Comparison of ENCODE assay signal across 9 mouse cellular contexts in genomic region chr9:65603401-65604102, GRCm38 (mm10). TPM values are rescaled to one million over a fixed set of nuclear protein-coding genes. Genes with fewer than 3 reads are reported as not detected.
A peak's percentile ranks its signal among the peaks of the same experiment; 100 is the strongest.
DNase-seq lines count a peak whose midpoint lies in the region; ATAC-seq and TF ChIP-seq lines count a peak whose summit lies in the region.
"Had no signal": no experiment of that assay in that cellular context is flagged by ENCODE, and none has a peak within 500 bp of the region (broad histone marks: within the 10 kb centered on the region; RNA-seq: fewer than 3 reads in every experiment).

No protein-coding gene starts in this region.

- H3K4me1 ChIP-seq in intestine, postnatal 0 days (replicated peaks; ENCODE audit: control insufficient read depth, insufficient read depth, low read length) = no peaks in the 10 kb centered on the region
- no peaks in the 10 kb centered on the region for H3K4me1 ChIP-seq in intestine, embryonic 16.5 days (ENCODE audit: control insufficient read depth, insufficient read depth, low read length)
- H3K4me1 ChIP-seq in CH12.LX (ENCODE audit: control insufficient read depth in 1 of 2, insufficient read depth in 2 of 2) = no peaks in the 10 kb centered on the region
- 0 out of 2 replicates have a peak, but pooled peaks cover 3% of the 10 kb centered on the region for H3K4me1 ChIP-seq in forebrain, embryonic 16.5 days (replicated peaks; ENCODE audit: control insufficient read depth, insufficient read depth, low read length)

- H3K9me3 ChIP-seq in intestine, postnatal 0 days (ENCODE audit: control insufficient read depth) = no peaks in the 10 kb centered on the region
- no peaks in the 10 kb centered on the region for H3K9me3 ChIP-seq in intestine, embryonic 16.5 days (ENCODE audit: control insufficient read depth, low read length)
- H3K9me3 ChIP-seq in CH12.LX (replicated peaks; ENCODE audit: low read length) = no peaks in the 10 kb centered on the region
- no peaks in the 10 kb centered on the region for H3K9me3 ChIP-seq in forebrain, embryonic 16.5 days (ENCODE audit: control insufficient read depth, low read length)
- H3K9me3 ChIP-seq: neural tube, embryonic 15.5 days had no signal

- H3K9ac ChIP-seq in intestine, postnatal 0 days (ENCODE audit: low read depth, low read length) = no peak overlapping the region
- H3K9ac ChIP-seq in intestine, embryonic 16.5 days (ENCODE audit: low read depth, low read length) = no peak overlapping the region
- no peak overlapping the region for H3K9ac ChIP-seq in CH12.LX (ENCODE audit: insufficient read depth, low read depth)
- H3K9ac ChIP-seq in forebrain, embryonic 16.5 days (replicated peaks; ENCODE audit: low read depth, low read length) = no peak overlapping the region
- H3K9ac ChIP-seq: neural tube, embryonic 15.5 days had no signal

- no peak overlapping the region for H3K4me3 ChIP-seq in intestine, postnatal 0 days (ENCODE audit: low read depth, low read length)
- H3K4me3 ChIP-seq in intestine, embryonic 16.5 days (ENCODE audit: low read length) = no peak overlapping the region
- H3K4me3 ChIP-seq in CH12.LX (replicated peaks in 1 of 3; ENCODE audit: low read depth in 2 of 3, low read length in 2 of 3, poor library complexity in 1 of 3) = no peak overlapping the region
- no peak overlapping the region for H3K4me3 ChIP-seq in forebrain, embryonic 16.5 days (replicated peaks; ENCODE audit: low read length)
- H3K4me3 ChIP-seq: neural tube, embryonic 15.5 days had no signal

- H3K4me2 ChIP-seq in intestine, postnatal 0 days (replicated peaks; ENCODE audit: low read depth) = no peak overlapping the region
- H3K4me2 ChIP-seq in intestine, embryonic 16.5 days (ENCODE audit: low read depth, low read length) = no peak overlapping the region
- H3K4me2 ChIP-seq in CH12.LX (ENCODE audit: insufficient read depth, low read depth, poor library complexity, severe bottlenecking) = no peak overlapping the region
- no peak overlapping the region for H3K4me2 ChIP-seq in forebrain, embryonic 16.5 days (ENCODE audit: low read length)
- H3K4me2 ChIP-seq: neural tube, embryonic 15.5 days had no signal

- no peak for TF ChIP-seq EP300 in CH12.LX (IDR thresholded peaks at IDR 0.05; ENCODE audit: low read length)

- DNase-seq in 3T3-L1 (ENCODE audit: low read depth, low spot score) (peak; percentile 43), CH12.LX (ENCODE audit: extremely low read depth) (peak; percentile 31)
- DNase-seq in neural tube, embryonic 10.5 days (ENCODE audit: extremely low spot score, low spot score) = no peak
- no peak for DNase-seq in layer of hippocampus, adult 11-12 months (ENCODE audit: low spot score)

- TF ChIP-seq CTCF in intestine, postnatal 0 days (IDR thresholded peaks at IDR 0.05; ENCODE audit: low read depth) = peak; percentile 63
- TF ChIP-seq CTCF in CH12.LX (conservative IDR thresholded peaks at IDR 0.05 in 1 of 2, IDR thresholded peaks at IDR 0.05 in 1 of 2; ENCODE audit: low read depth in 2 of 2, low read length in 2 of 2) = peak; percentile 68 to 72

- no peaks in the 10 kb centered on the region for H3K36me3 ChIP-seq in intestine, postnatal 0 days (ENCODE audit: control insufficient read depth, insufficient read depth)
- no peaks in the 10 kb centered on the region for H3K36me3 ChIP-seq in intestine, embryonic 16.5 days (ENCODE audit: control insufficient read depth, insufficient read depth, low read length)
- H3K36me3 ChIP-seq in CH12.LX (replicated peaks in 1 of 2; ENCODE audit: control insufficient read depth in 1 of 2, insufficient read depth in 1 of 2, low read length in 1 of 2) = no peaks in the 10 kb centered on the region
- H3K36me3 ChIP-seq in forebrain, embryonic 16.5 days (ENCODE audit: control insufficient read depth, insufficient read depth) = no peaks in the 10 kb centered on the region
- H3K36me3 ChIP-seq: neural tube, embryonic 15.5 days had no signal

- no peaks in the 10 kb centered on the region for H3K27me3 ChIP-seq in intestine, postnatal 0 days (replicated peaks; ENCODE audit: control insufficient read depth, insufficient read depth, low read length)
- no peaks in the 10 kb centered on the region for H3K27me3 ChIP-seq in intestine, embryonic 16.5 days (replicated peaks; ENCODE audit: control insufficient read depth, insufficient read depth, low read length)
- no peaks in the 10 kb centered on the region for H3K27me3 ChIP-seq in CH12.LX (replicated peaks)
- no peaks in the 10 kb centered on the region for H3K27me3 ChIP-seq in forebrain, embryonic 16.5 days (replicated peaks; ENCODE audit: control insufficient read depth, insufficient read depth, low read length)
- H3K27me3 ChIP-seq: neural tube, embryonic 15.5 days had no signal

- no peak overlapping the region for H3K27ac ChIP-seq in intestine, postnatal 0 days (ENCODE audit: low read depth, low read length)
- H3K27ac ChIP-seq in intestine, embryonic 16.5 days (ENCODE audit: low read length) = no peak overlapping the region
- no peak overlapping the region for H3K27ac ChIP-seq in CH12.LX (ENCODE audit: insufficient read depth, low read depth)
- no peak overlapping the region for H3K27ac ChIP-seq in forebrain, embryonic 16.5 days (ENCODE audit: low read length)
- H3K27ac ChIP-seq: neural tube, embryonic 15.5 days had no signal

- no peaks in the 10 kb centered on the region for H3K79me2 ChIP-seq in CH12.LX (replicated peaks; ENCODE audit: control insufficient read depth, extremely low read depth, insufficient read depth, poor library complexity, severe bottlenecking)

- no peak for TF ChIP-seq POLR2A in CH12.LX (IDR thresholded peaks at IDR 0.05; ENCODE audit: low read depth, low read length)

- in situ Hi-C loops in CH12.LX (cut with MboI; ENCODE audit: low pct_ligation_motif_present, low pct_unique_long_range_greater_than_20kb, low sequenced_read_pairs) = loop anchor here (10.0 kb wide), 1 partner anchor 241 kb away; no protein-coding TSS in a partner anchor

- ATAC-seq in intestine, postnatal 0 days = no peak
- ATAC-seq in intestine, embryonic 16.5 days = no peak
- peak; percentile 51; the same call in 1 of the 2 replicates for ATAC-seq in erythroblast, adult 5-6 weeks (replicated peaks; ENCODE audit: low FRiP score, poor library complexity, severe bottlenecking)
- ATAC-seq in forebrain, embryonic 16.5 days = no peak

- dilution Hi-C loops in CH12.LX (cut with MboI; ENCODE audit: extremely low pct_ligation_motif_present, extremely low pct_unique_long_range_greater_than_20kb, low sequenced_read_pairs) = no loop called here

- peak; percentile 33 for TF ChIP-seq RAD21 in CH12.LX (IDR thresholded peaks at IDR 0.05; ENCODE audit: low read depth, low read length)

- 57% methylated on average over 8 of the region's 8 CpGs for WGBS in intestine, postnatal 0 days
- 51% methylated on average over 8 of the region's 8 CpGs for WGBS in intestine, embryonic 16.5 days
- 57% methylated on average over 8 of the region's 8 CpGs for WGBS in forebrain, embryonic 16.5 days

TF ChIP-seq in CH12.LX, 34 proteins besides CTCF, POLR2A, EP300 and RAD21:
- TF ChIP-seq SMC3 (IDR thresholded peaks at IDR 0.05; ENCODE audit: low read depth, low read length) = peak; percentile 24
- TF ChIP-seq USF1 (IDR thresholded peaks at IDR 0.05; ENCODE audit: low read depth, low read length) = no peak

RNA-seq across cellular contexts. Expression of gene Pif1, which starts 16.6 kb away (rescaled TPM):
- polyA plus RNA-seq in intestine, postnatal 0 days (2015; fragmentation: Nextera tagmentation; extraction: Ambion mirVana) = 1.2 and 1.8 TPM in 2 replicates
- 7.6 and 9.0 TPM in 2 replicates for polyA plus RNA-seq in intestine, embryonic 16.5 days (2015; fragmentation: Nextera tagmentation; extraction: Ambion mirVana)
- total RNA-seq in CH12.LX (2012; rRNA removed) (12.2 and 15.7 TPM in 2 replicates), CH12.LX (2014; rRNA removed) (11.2 and 13.3 TPM in 2 replicates)
- 12.3 and 14.5 TPM in 2 replicates for polyA plus RNA-seq in CH12.LX (2012; ENCODE audit: insufficient read length, low read depth)
- 2.9 and 6.9 TPM in 2 replicates for total RNA-seq in erythroblast, adult 5-6 weeks (2015; ENCODE audit: low replicate concordance)
- 6.5 and 19.7 TPM in 2 replicates for total RNA-seq in erythroblast, adult 5-6 weeks (2017; ENCODE audit: low replicate concordance)
- polyA plus RNA-seq in forebrain, embryonic 16.5 days (2015; fragmentation: Nextera tagmentation; extraction: Ambion mirVana) = 8.9 and 10.2 TPM in 2 replicates

RNA-seq across cellular contexts. Expression of gene Plekho2, which starts 23.7 kb away (rescaled TPM):
- polyA plus RNA-seq in intestine, postnatal 0 days (2015; fragmentation: Nextera tagmentation; extraction: Ambion mirVana) = 6.6 and 6.7 TPM in 2 replicates
- 11.3 and 11.9 TPM in 2 replicates for polyA plus RNA-seq in intestine, embryonic 16.5 days (2015; fragmentation: Nextera tagmentation; extraction: Ambion mirVana)
- total RNA-seq in CH12.LX (2012; rRNA removed) (13.9 and 16.8 TPM in 2 replicates), CH12.LX (2014; rRNA removed) (7.2 and 7.9 TPM in 2 replicates)
- polyA plus RNA-seq in CH12.LX (2012; ENCODE audit: insufficient read length, low read depth) = 33.8 and 37.1 TPM in 2 replicates
- 22.3 and 23.4 TPM in 2 replicates for total RNA-seq in erythroblast, adult 5-6 weeks (2015; ENCODE audit: low replicate concordance)
- 25.3 and 39.0 TPM in 2 replicates for total RNA-seq in erythroblast, adult 5-6 weeks (2017; ENCODE audit: low replicate concordance)
- 4.7 and 5.7 TPM in 2 replicates for polyA plus RNA-seq in forebrain, embryonic 16.5 days (2015; fragmentation: Nextera tagmentation; extraction: Ambion mirVana)

RNA-seq across cellular contexts. Expression of gene Rbpms2, which starts 25.9 kb away (rescaled TPM):
- 21.4 and 22.1 TPM in 2 replicates for polyA plus RNA-seq in intestine, postnatal 0 days (2015; fragmentation: Nextera tagmentation; extraction: Ambion mirVana)
- 21.2 and 23.1 TPM in 2 replicates for polyA plus RNA-seq in intestine, embryonic 16.5 days (2015; fragmentation: Nextera tagmentation; extraction: Ambion mirVana)
- total RNA-seq in CH12.LX (2012; rRNA removed) (0.13 TPM in 1 of 2 replicates, not detected in the other), CH12.LX (2014; rRNA removed) (not detected in 2 replicates)
- 0.34 and 0.95 TPM in 2 replicates for polyA plus RNA-seq in CH12.LX (2012; ENCODE audit: insufficient read length, low read depth)
- 0.84 TPM in 1 of 2 replicates, not detected in the other for total RNA-seq in erythroblast, adult 5-6 weeks (2015; ENCODE audit: low replicate concordance)
- 0.17 TPM in 1 of 2 replicates, not detected in the other for total RNA-seq in erythroblast, adult 5-6 weeks (2017; ENCODE audit: low replicate concordance)
- 3.2 and 3.4 TPM in 2 replicates for polyA plus RNA-seq in forebrain, embryonic 16.5 days (2015; fragmentation: Nextera tagmentation; extraction: Ambion mirVana)

Comparison
In these comparisons a context has a peak if more than half of its experiments do, and no peak if none do; other contexts are left out.
1. DNase-seq: peak in 3T3-L1 (single experiment) and CH12.LX (single experiment); none in neural tube, embryonic 10.5 days (single experiment) and layer of hippocampus, adult 11-12 months (single experiment).